Mouse (Mus musculus) embryonic facial prominence, embryonic 13.5 days (tissue): ENCODE measurements at regions not wholly inside any gene's neighbourhood (a gene's known extent, or its start where the extent isn't known, plus 50 kb on each side); places are given as distances from the start of the nearest gene placed in this dataset.

ENCODE experiments used
- ATAC-seq: fragments of 200-750 bp; cut with Nextera tagmentation; 2 replicates; pipeline ENCODE4 v1.8.0; 2017; ENCODE audit warnings: low read depth; ENCODE audit not compliant: insufficient number of reproducible peaks, insufficient read depth, low FRiP score, low TSS enrichment
- H3K27ac ChIP-seq: fragments of 300-500 bp; sonication (generic); 2 replicates; pipeline ENCODE4 v1.5.1; 2015; ENCODE audit warnings: moderate library complexity, mild to moderate bottlenecking, inconsistent platforms
- H3K27me3 ChIP-seq: fragments of 300-500 bp; sonication (generic); 2 replicates; pipeline ENCODE4 v1.6.1; 2015; ENCODE audit warnings: mild to moderate bottlenecking, inconsistent platforms
- H3K36me3 ChIP-seq: fragments of 300-500 bp; sonication (generic); 2 replicates; pipeline ENCODE4 v1.6.1; 2015; ENCODE audit warnings: mild to moderate bottlenecking, inconsistent platforms
- H3K4me1 ChIP-seq: fragments of 300-500 bp; sonication (generic); 2 replicates; pipeline ENCODE4 v1.6.1; 2015; ENCODE audit warnings: inconsistent platforms
- H3K4me2 ChIP-seq: fragments of 300-500 bp; sonication (generic); 2 replicates; pipeline ENCODE4 v1.6.1; 2015; ENCODE audit warnings: moderate library complexity, mild to moderate bottlenecking, inconsistent platforms
- H3K4me3 ChIP-seq: fragments of 300-500 bp; sonication (generic); 2 replicates; pipeline ENCODE4 v1.5.1; 2015; ENCODE audit warnings: mild to moderate bottlenecking, inconsistent platforms
- H3K9ac ChIP-seq: fragments of 300-500 bp; sonication (generic); 2 replicates; pipeline ENCODE4 v1.6.1; 2015; ENCODE audit warnings: mild to moderate bottlenecking, inconsistent platforms
- H3K9me3 ChIP-seq: fragments of 300-500 bp; sonication (generic); 2 replicates; pipeline ENCODE4 v1.6.1; 2016; ENCODE audit warnings: inconsistent platforms
- WGBS: fragments of 180-500 bp; shearing (Covaris S2); methylation state at CpG from one replicate; pipeline ENCODE4 v1.1.7; 2015; ENCODE audit warnings: mixed read lengths; 5-methylcytosine and 5-hydroxymethylcytosine counted together

- no peak overlapping the region for H3K4me2 ChIP-seq
- no peak for ATAC-seq
- no peak overlapping the region for H3K9ac ChIP-seq
- 74% methylated on average over 5 of the region's 5 CpGs for WGBS
- no peak overlapping the region for H3K4me3 ChIP-seq
- no peaks in the 10 kb centered on the region for H3K4me1 ChIP-seq
- no peaks in the 10 kb centered on the region for H3K27me3 ChIP-seq
- H3K9me3 ChIP-seq: no peaks in the 10 kb centered on the region
- no peaks in the 10 kb centered on the region for H3K36me3 ChIP-seq
- no peak overlapping the region for H3K27ac ChIP-seq
These were observed 134.4 kb upstream of the Cttnbp2 start for GRCm38 (mm10) chr6:18648898-18649591.

GRCm38 (mm10) chr6:18651319-18651718 is 136.7 kb upstream of the Cttnbp2 start:
- 84% methylated on average over 3 of the region's 3 CpGs for WGBS
- H3K36me3 ChIP-seq: no peaks in the 10 kb centered on the region
- ATAC-seq: no peak
- H3K9me3 ChIP-seq: no peaks in the 10 kb centered on the region
- no peaks in the 10 kb centered on the region for H3K4me1 ChIP-seq
- no peak overlapping the region for H3K27ac ChIP-seq
- H3K27me3 ChIP-seq: no peaks in the 10 kb centered on the region
- H3K9ac ChIP-seq: no peak overlapping the region
- H3K4me2 ChIP-seq: no peak overlapping the region
- H3K4me3 ChIP-seq: no peak overlapping the region

- H3K4me3 ChIP-seq: no peak overlapping the region
- H3K4me2 ChIP-seq: no peak overlapping the region
- no peaks in the 10 kb centered on the region for H3K4me1 ChIP-seq
- H3K9me3 ChIP-seq: no peaks in the 10 kb centered on the region
- H3K9ac ChIP-seq: no peak overlapping the region
- no peaks in the 10 kb centered on the region for H3K27me3 ChIP-seq
- WGBS: 72% methylated on average over 12 of the region's 12 CpGs
- no peak for ATAC-seq
- no peaks in the 10 kb centered on the region for H3K36me3 ChIP-seq
- H3K27ac ChIP-seq: no peak overlapping the region
These were observed 137.5 kb upstream of the Cttnbp2 start for GRCm38 (mm10) chr6:18652006-18652601.

- H3K9me3 ChIP-seq: no peaks in the 10 kb centered on the region
- 53% methylated on average over 6 of the region's 6 CpGs for WGBS
These were observed 139.6 kb upstream of the Cttnbp2 start for GRCm38 (mm10) chr6:18654275-18654674.

GRCm38 (mm10) chr6:18656202-18656601 is 141.6 kb upstream of the Cttnbp2 start:
- H3K4me3 ChIP-seq: no peak overlapping the region
- H3K4me2 ChIP-seq: no peak overlapping the region
- no peak overlapping the region for H3K27ac ChIP-seq
- no peaks in the 10 kb centered on the region for H3K4me1 ChIP-seq
- no peaks in the 10 kb centered on the region for H3K27me3 ChIP-seq
- H3K36me3 ChIP-seq: no peaks in the 10 kb centered on the region
- 73% methylated on average over 4 of the region's 4 CpGs for WGBS
- H3K9ac ChIP-seq: no peak overlapping the region
- no peak for ATAC-seq
- no peaks in the 10 kb centered on the region for H3K9me3 ChIP-seq

More at GRCm38 (mm10) chr6:18654275-18654674, 139.6 kb upstream of the Cttnbp2 start:
- Histone ChIP-seq H3K4me3 (no peak overlapping the region), H3K4me1 (no peaks in the 10 kb centered on the region), H3K4me2 (no peak overlapping the region), H3K27ac (no peak overlapping the region), H3K9ac (no peak overlapping the region), H3K36me3 (no peaks in the 10 kb centered on the region), H3K27me3 (no peaks in the 10 kb centered on the region)
- ATAC-seq: no peak

- Histone ChIP-seq H3K27me3 (no peaks in the 10 kb centered on the region), H3K27ac (no peak overlapping the region), H3K36me3 (no peaks in the 10 kb centered on the region), H3K4me3 (no peak overlapping the region), H3K4me1 (no peaks in the 10 kb centered on the region), H3K9me3 (no peaks in the 10 kb centered on the region), H3K9ac (no peak overlapping the region), H3K4me2 (no peak overlapping the region)
- 57% methylated on average over 7 of the region's 7 CpGs for WGBS
- ATAC-seq: no peak
These were observed 142.2 kb upstream of the Cttnbp2 start for GRCm38 (mm10) chr6:18656772-18657401.

GRCm38 (mm10) chr6:18664687-18665086 is 150.0 kb upstream of the Cttnbp2 start:
- 89% methylated on average over 4 of the region's 4 CpGs for WGBS
- H3K36me3 ChIP-seq: no peaks in the 10 kb centered on the region
- H3K27ac ChIP-seq: no peak overlapping the region
- no peaks in the 10 kb centered on the region for H3K4me1 ChIP-seq
- H3K4me2 ChIP-seq: no peak overlapping the region
- no peak overlapping the region for H3K9ac ChIP-seq
- no peak for ATAC-seq
- no peak overlapping the region for H3K4me3 ChIP-seq
- H3K9me3 ChIP-seq: no peaks in the 10 kb centered on the region
- no peaks in the 10 kb centered on the region for H3K27me3 ChIP-seq

GRCm38 (mm10) chr6:18665992-18666391 is 151.3 kb upstream of the Cttnbp2 start:
- Histone ChIP-seq H3K9me3 (no peaks in the 10 kb centered on the region), H3K27ac (no peak overlapping the region), H3K36me3 (no peaks in the 10 kb centered on the region), H3K4me2 (no peak overlapping the region), H3K27me3 (no peaks in the 10 kb centered on the region), H3K9ac (no peak overlapping the region), H3K4me1 (no peaks in the 10 kb centered on the region), H3K4me3 (no peak overlapping the region)
- 82% methylated on average over 4 of the region's 4 CpGs for WGBS
- no peak for ATAC-seq

GRCm38 (mm10) chr6:18666543-18666942 is 151.9 kb upstream of the Cttnbp2 start:
- Histone ChIP-seq H3K36me3 (no peaks in the 10 kb centered on the region), H3K4me1 (no peaks in the 10 kb centered on the region), H3K9me3 (no peaks in the 10 kb centered on the region), H3K9ac (no peak overlapping the region), H3K27ac (no peak overlapping the region), H3K4me3 (no peak overlapping the region), H3K4me2 (no peak overlapping the region), H3K27me3 (no peaks in the 10 kb centered on the region)
- ATAC-seq: no peak
- WGBS: 76% methylated on average over 4 of the region's 4 CpGs

- WGBS: 86% methylated on average over 1 of the region's 1 CpGs
- H3K9ac ChIP-seq: no peak overlapping the region
- no peaks in the 10 kb centered on the region for H3K27me3 ChIP-seq
- ATAC-seq: no peak
- no peak overlapping the region for H3K4me2 ChIP-seq
- no peak overlapping the region for H3K27ac ChIP-seq
- H3K9me3 ChIP-seq: no peaks in the 10 kb centered on the region
- no peaks in the 10 kb centered on the region for H3K36me3 ChIP-seq
- H3K4me3 ChIP-seq: no peak overlapping the region
- no peaks in the 10 kb centered on the region for H3K4me1 ChIP-seq
These were observed 156.0 kb upstream of the Cttnbp2 start for GRCm38 (mm10) chr6:18670677-18671076.

- no peaks in the 10 kb centered on the region for H3K36me3 ChIP-seq
- 55% methylated on average over 5 of the region's 5 CpGs for WGBS
- no peaks in the 10 kb centered on the region for H3K4me1 ChIP-seq
- H3K27me3 ChIP-seq: no peaks in the 10 kb centered on the region
- no peak overlapping the region for H3K9ac ChIP-seq
- H3K27ac ChIP-seq: no peak overlapping the region
- no peak for ATAC-seq
- H3K4me3 ChIP-seq: no peak overlapping the region
- H3K9me3 ChIP-seq: no peaks in the 10 kb centered on the region
- H3K4me2 ChIP-seq: no peak overlapping the region
These were observed 160.1 kb upstream of the Cttnbp2 start for GRCm38 (mm10) chr6:18674584-18675250.

GRCm38 (mm10) chr6:18677131-18677530 is 162.5 kb upstream of the Cttnbp2 start:
- ATAC-seq: no peak
- H3K27ac ChIP-seq: no peak overlapping the region
- WGBS: 78% methylated on average over 4 of the region's 4 CpGs
- no peaks in the 10 kb centered on the region for H3K27me3 ChIP-seq
- H3K4me3 ChIP-seq: no peak overlapping the region
- no peaks in the 10 kb centered on the region for H3K4me1 ChIP-seq
- no peaks in the 10 kb centered on the region for H3K36me3 ChIP-seq
- no peak overlapping the region for H3K4me2 ChIP-seq
- no peaks in the 10 kb centered on the region for H3K9me3 ChIP-seq
- no peak overlapping the region for H3K9ac ChIP-seq
